27 mouse cellular contexts compared by ENCODE assay signal in genomic region chr9:121656322-121656721, GRCm38 (mm10). TPM values are rescaled to one million over a fixed set of nuclear protein-coding genes. Genes with fewer than 3 reads are reported as not detected.
DNase-seq lines count a peak whose midpoint lies in the region; ATAC-seq and TF ChIP-seq lines count a peak whose summit lies in the region.
"Had no signal": no experiment of that assay in that cellular context is flagged by ENCODE, and none has a peak within 500 bp of the region (broad histone marks: within the 10 kb centered on the region; RNA-seq: fewer than 3 reads in every experiment).

No protein-coding gene starts in this region.

- ATAC-seq in midbrain, embryonic 11.5 days (ENCODE audit: low FRiP score) = no peak
- ATAC-seq in midbrain, embryonic 15.5 days (replicated peaks) = no peak
- ATAC-seq in intestine, embryonic 15.5 days = peak; percentile 54
- ATAC-seq in intestine, postnatal 0 days = peak; percentile 44
- ATAC-seq in erythroblast, adult 5-6 weeks (replicated peaks; ENCODE audit: low FRiP score, poor library complexity, severe bottlenecking) = no peak
- ATAC-seq: activated CD4-positive, CD25-positive, alpha-beta regulatory T cell, adult 4 months; CD4-positive, CD25-positive, alpha-beta regulatory T cell, adult 4 months; forebrain, embryonic 14.5 days; forebrain, embryonic 16.5 days; Patski had no signal

- 88% methylated on average over 5 of the region's 5 CpGs for WGBS in midbrain, embryonic 11.5 days
- WGBS in midbrain, embryonic 15.5 days = 84% methylated on average over 5 of the region's 5 CpGs
- 69% methylated on average over 5 of the region's 5 CpGs for WGBS in intestine, embryonic 15.5 days
- WGBS in intestine, postnatal 0 days = 53% methylated on average over 5 of the region's 5 CpGs
- WGBS in limb, embryonic 10.5 days = 83% methylated on average over 5 of the region's 5 CpGs

- H3K9me3 ChIP-seq in midbrain, embryonic 11.5 days (ENCODE audit: control insufficient read depth, low read length) = no peaks in the 10 kb centered on the region
- no peaks in the 10 kb centered on the region for H3K9me3 ChIP-seq in midbrain, embryonic 15.5 days
- H3K9me3 ChIP-seq in intestine, embryonic 15.5 days = no peaks in the 10 kb centered on the region
- H3K9me3 ChIP-seq in intestine, postnatal 0 days (ENCODE audit: control insufficient read depth) = no peaks in the 10 kb centered on the region
- no peaks in the 10 kb centered on the region for H3K9me3 ChIP-seq in limb, embryonic 10.5 days (replicated peaks)
- H3K9me3 ChIP-seq: embryonic facial prominence, embryonic 13.5 days; embryonic facial prominence, embryonic 15.5 days; forebrain, embryonic 12.5 days; G1E had no signal

- H3K4me2 ChIP-seq in midbrain, embryonic 11.5 days = no peak overlapping the region
- H3K4me2 ChIP-seq in midbrain, embryonic 15.5 days = no peak overlapping the region
- no peak overlapping the region for H3K4me2 ChIP-seq in intestine, embryonic 15.5 days (replicated peaks)
- H3K4me2 ChIP-seq in intestine, postnatal 0 days (replicated peaks; ENCODE audit: low read depth) = no peak overlapping the region
- H3K4me2 ChIP-seq: embryonic facial prominence, embryonic 13.5 days; embryonic facial prominence, embryonic 15.5 days; forebrain, embryonic 12.5 days had no signal

- H3K4me3 ChIP-seq in midbrain, embryonic 11.5 days (ENCODE audit: low read depth, low read length) = no peak overlapping the region
- no peak overlapping the region for H3K4me3 ChIP-seq in midbrain, embryonic 15.5 days
- no peak overlapping the region for H3K4me3 ChIP-seq in intestine, embryonic 15.5 days (replicated peaks)
- no peak overlapping the region for H3K4me3 ChIP-seq in intestine, postnatal 0 days (ENCODE audit: low read depth, low read length)
- H3K4me3 ChIP-seq in limb, embryonic 10.5 days = no peak overlapping the region
- H3K4me3 ChIP-seq: embryonic facial prominence, embryonic 13.5 days; embryonic facial prominence, embryonic 15.5 days; forebrain, embryonic 12.5 days had no signal

- no peak for TF ChIP-seq CTCF in intestine, postnatal 0 days (IDR thresholded peaks at IDR 0.05; ENCODE audit: low read depth)

- no peaks in the 10 kb centered on the region for H3K4me1 ChIP-seq in midbrain, embryonic 11.5 days (ENCODE audit: control insufficient read depth, insufficient read depth, low read length)
- H3K4me1 ChIP-seq in midbrain, embryonic 15.5 days = no peaks in the 10 kb centered on the region
- peaks cover 14% of the 10 kb centered on the region; the same call in 1 of the 2 replicates for H3K4me1 ChIP-seq in intestine, embryonic 15.5 days (replicated peaks)
- peaks cover 4% of the 10 kb centered on the region; the same call in 1 of the 2 replicates for H3K4me1 ChIP-seq in intestine, postnatal 0 days (replicated peaks; ENCODE audit: control insufficient read depth, insufficient read depth, low read length)
- no peaks in the 10 kb centered on the region for H3K4me1 ChIP-seq in limb, embryonic 10.5 days
- H3K4me1 ChIP-seq: forebrain, embryonic 12.5 days had no signal

- H3K27me3 ChIP-seq in midbrain, embryonic 11.5 days (ENCODE audit: control insufficient read depth, insufficient read depth, low read length) = no peaks in the 10 kb centered on the region
- H3K27me3 ChIP-seq in midbrain, embryonic 15.5 days (replicated peaks) = 0 out of 2 replicates have a peak, but pooled peaks cover 3% of the 10 kb centered on the region
- 0 out of 2 replicates have a peak, but pooled peaks cover 3% of the 10 kb centered on the region for H3K27me3 ChIP-seq in intestine, embryonic 15.5 days (replicated peaks)
- no peaks in the 10 kb centered on the region for H3K27me3 ChIP-seq in intestine, postnatal 0 days (replicated peaks; ENCODE audit: control insufficient read depth, insufficient read depth, low read length)
- peaks cover 13% of the 10 kb centered on the region; the same call in 1 of the 2 replicates for H3K27me3 ChIP-seq in limb, embryonic 10.5 days (ENCODE audit: low read depth, poor library complexity, severe bottlenecking)
- H3K27me3 ChIP-seq: embryonic facial prominence, embryonic 15.5 days; forebrain, embryonic 12.5 days had no signal

- H3K9ac ChIP-seq in midbrain, embryonic 11.5 days (ENCODE audit: low read length) = no peak overlapping the region
- H3K9ac ChIP-seq in midbrain, embryonic 15.5 days = no peak overlapping the region
- H3K9ac ChIP-seq in intestine, embryonic 15.5 days = no peak overlapping the region
- no peak overlapping the region for H3K9ac ChIP-seq in intestine, postnatal 0 days (ENCODE audit: low read depth, low read length)
- H3K9ac ChIP-seq: embryonic facial prominence, embryonic 13.5 days; embryonic facial prominence, embryonic 15.5 days; forebrain, embryonic 12.5 days had no signal

- peak; percentile 17 for DNase-seq in midbrain, embryonic 11.5 days (ENCODE audit: low spot score, missing footprints)
- DNase-seq in limb, embryonic 10.5 days (ENCODE audit: low spot score) = no peak
- DNase-seq: adrenal gland, adult 8-10 months; adrenal gland, postnatal 14 days; adrenal gland, postnatal 36 days; B cell, adult 2 months; cerebellum, adult 11-12 months; cerebellum, adult 2 months; cerebellum, adult 9-10 months; cerebellum, postnatal 10 days; cerebellum, postnatal 25 days had no signal

- H3K27ac ChIP-seq in midbrain, embryonic 11.5 days (ENCODE audit: low read depth, low read length) = no peak overlapping the region
- H3K27ac ChIP-seq in midbrain, embryonic 15.5 days = no peak overlapping the region
- H3K27ac ChIP-seq in intestine, embryonic 15.5 days = no peak overlapping the region
- peak overlapping the region; percentile 76 for H3K27ac ChIP-seq in intestine, postnatal 0 days (ENCODE audit: low read depth, low read length)
- no peak overlapping the region for H3K27ac ChIP-seq in limb, embryonic 10.5 days
- H3K27ac ChIP-seq: embryonic facial prominence, embryonic 13.5 days; embryonic facial prominence, embryonic 15.5 days; forebrain, embryonic 12.5 days had no signal

- H3K36me3 ChIP-seq in midbrain, embryonic 11.5 days (ENCODE audit: control insufficient read depth, insufficient read depth, low read length) = no peaks in the 10 kb centered on the region
- H3K36me3 ChIP-seq in midbrain, embryonic 15.5 days (replicated peaks) = no peaks in the 10 kb centered on the region
- no peaks in the 10 kb centered on the region for H3K36me3 ChIP-seq in intestine, embryonic 15.5 days
- peaks cover 6% of the 10 kb centered on the region; the same call in 1 of the 2 replicates for H3K36me3 ChIP-seq in intestine, postnatal 0 days (ENCODE audit: control insufficient read depth, insufficient read depth)
- no peaks in the 10 kb centered on the region for H3K36me3 ChIP-seq in limb, embryonic 10.5 days
- H3K36me3 ChIP-seq: embryonic facial prominence, embryonic 13.5 days; embryonic facial prominence, embryonic 15.5 days; forebrain, embryonic 12.5 days; G1E had no signal

RNA-seq across cellular contexts. Expression of gene Vipr1, which starts 13.8 kb away (rescaled TPM):
- 0.41 and 0.44 TPM in 2 replicates for polyA plus RNA-seq in midbrain, embryonic 11.5 days (2014; fragmentation: Nextera tagmentation; extraction: Ambion mirVana)
- 0.14 and 0.15 TPM in 2 replicates for polyA plus RNA-seq in midbrain, embryonic 15.5 days (2015; fragmentation: Nextera tagmentation; extraction: Ambion mirVana)
- polyA plus RNA-seq in intestine, embryonic 15.5 days (2015; fragmentation: Nextera tagmentation; extraction: Ambion mirVana) = 6.1 and 7.0 TPM in 2 replicates
- polyA plus RNA-seq in intestine, postnatal 0 days (2015; fragmentation: Nextera tagmentation; extraction: Ambion mirVana) = 22.8 and 23.3 TPM in 2 replicates
- total RNA-seq in erythroblast, adult 5-6 weeks (2015; ENCODE audit: low replicate concordance) = 0.21 TPM in 1 of 2 replicates, not detected in the other
- total RNA-seq in erythroblast, adult 5-6 weeks (2017; ENCODE audit: low replicate concordance) = 0.14 and 0.43 TPM in 2 replicates
- 0.14 and 0.49 TPM in 2 replicates for polyA plus RNA-seq in limb, embryonic 10.5 days (2016; fragmentation: Nextera tagmentation; extraction: Ambion mirVana)
- polyA plus RNA-seq: G1E, Patski had no signal

RNA-seq across cellular contexts. Expression of gene Lyzl4, which starts 14.4 kb away (rescaled TPM):
- 0.22 TPM in 1 of 2 replicates, not detected in the other for polyA plus RNA-seq in midbrain, embryonic 11.5 days (2014; fragmentation: Nextera tagmentation; extraction: Ambion mirVana)
- polyA plus RNA-seq in midbrain, embryonic 15.5 days (2015; fragmentation: Nextera tagmentation; extraction: Ambion mirVana) = 0.18 and 0.27 TPM in 2 replicates
- not detected in 2 replicates for polyA plus RNA-seq in intestine, embryonic 15.5 days (2015; fragmentation: Nextera tagmentation; extraction: Ambion mirVana)
- polyA plus RNA-seq in intestine, postnatal 0 days (2015; fragmentation: Nextera tagmentation; extraction: Ambion mirVana) = 0.34 TPM in 1 of 2 replicates, not detected in the other
- not detected in 2 replicates for total RNA-seq in erythroblast, adult 5-6 weeks (2015; ENCODE audit: low replicate concordance)
- not detected in 2 replicates for total RNA-seq in erythroblast, adult 5-6 weeks (2017; ENCODE audit: low replicate concordance)
- not detected in 2 replicates for polyA plus RNA-seq in limb, embryonic 10.5 days (2016; fragmentation: Nextera tagmentation; extraction: Ambion mirVana)
- total RNA-seq: adrenal gland, adult 18-20 months; adrenal gland, postnatal 14 days; adrenal gland, postnatal 36 days; CH12.LX; G1E had no signal
- polyA plus RNA-seq: activated CD4-positive, CD25-positive, alpha-beta regulatory T cell, adult 4 months; CD4-positive, CD25-positive, alpha-beta regulatory T cell, adult 4 months; embryonic facial prominence, embryonic 11.5 days; forebrain, embryonic 12.5 days; forebrain, embryonic 16.5 days; G1E; Patski had no signal

RNA-seq across cellular contexts. Expression of gene Sec22c, which starts 49.0 kb away (rescaled TPM):
- 16.9 and 18.2 TPM in 2 replicates for polyA plus RNA-seq in midbrain, embryonic 11.5 days (2014; fragmentation: Nextera tagmentation; extraction: Ambion mirVana)
- 36.9 and 39.4 TPM in 2 replicates for polyA plus RNA-seq in midbrain, embryonic 15.5 days (2015; fragmentation: Nextera tagmentation; extraction: Ambion mirVana)
- polyA plus RNA-seq in intestine, embryonic 15.5 days (2015; fragmentation: Nextera tagmentation; extraction: Ambion mirVana) = 14.5 and 14.7 TPM in 2 replicates
- 42.4 and 47.8 TPM in 2 replicates for polyA plus RNA-seq in intestine, postnatal 0 days (2015; fragmentation: Nextera tagmentation; extraction: Ambion mirVana)
- 4.2 and 6.5 TPM in 2 replicates for total RNA-seq in erythroblast, adult 5-6 weeks (2015; ENCODE audit: low replicate concordance)
- 3.2 and 6.6 TPM in 2 replicates for total RNA-seq in erythroblast, adult 5-6 weeks (2017; ENCODE audit: low replicate concordance)
- polyA plus RNA-seq in limb, embryonic 10.5 days (2016; fragmentation: Nextera tagmentation; extraction: Ambion mirVana) = 10.9 and 12.6 TPM in 2 replicates

RNA-seq across cellular contexts. Expression of gene Ss18l2, which starts 53.8 kb away (rescaled TPM):
- 100 and 106 TPM in 2 replicates for polyA plus RNA-seq in midbrain, embryonic 11.5 days (2014; fragmentation: Nextera tagmentation; extraction: Ambion mirVana)
- 139 and 149 TPM in 2 replicates for polyA plus RNA-seq in midbrain, embryonic 15.5 days (2015; fragmentation: Nextera tagmentation; extraction: Ambion mirVana)
- 141 and 147 TPM in 2 replicates for polyA plus RNA-seq in intestine, embryonic 15.5 days (2015; fragmentation: Nextera tagmentation; extraction: Ambion mirVana)
- 144 and 145 TPM in 2 replicates for polyA plus RNA-seq in intestine, postnatal 0 days (2015; fragmentation: Nextera tagmentation; extraction: Ambion mirVana)
- 5.4 and 28.4 TPM in 2 replicates for total RNA-seq in erythroblast, adult 5-6 weeks (2015; ENCODE audit: low replicate concordance)
- 5.5 and 10.0 TPM in 2 replicates for total RNA-seq in erythroblast, adult 5-6 weeks (2017; ENCODE audit: low replicate concordance)
- polyA plus RNA-seq in limb, embryonic 10.5 days (2016; fragmentation: Nextera tagmentation; extraction: Ambion mirVana) = 93.9 and 94.8 TPM in 2 replicates

Comparison
In these comparisons a context has a peak if more than half of its experiments do, and no peak if none do; other contexts are left out.
1. ATAC-seq: peak in intestine, embryonic 15.5 days (single experiment) and intestine, postnatal 0 days (single experiment); none in midbrain, embryonic 11.5 days (single experiment), midbrain, embryonic 15.5 days (single experiment) and erythroblast, adult 5-6 weeks (single experiment).